Mouse (Mus musculus): ENCODE measurements at regions not wholly inside any gene's neighbourhood (a gene's known extent, or its start where the extent isn't known, plus 50 kb on each side); places are given as distances from the start of the nearest gene placed in this dataset.

- H3K27ac ChIP-seq (ENCODE audit: insufficient read depth, low read depth, low read length): no peak overlapping the region
- TF ChIP-seq POLR2A (IDR thresholded peaks at IDR 0.05; ENCODE audit: borderline replicate concordance, low read depth, low read length) (no peak), CTCF (IDR thresholded peaks at IDR 0.05; ENCODE audit: low read depth, low read length) (no peak)
- no peak overlapping the region for H3K4me3 ChIP-seq (ENCODE audit: insufficient read depth, low read length)
- H3K4me1 ChIP-seq (ENCODE audit: control insufficient read depth, insufficient read depth, low read length): no peaks in the 10 kb centered on the region
Measured at GRCm38 (mm10) chr11:31745866-31746248, 74.2 kb upstream of the Bod1 start.

- H3K27ac ChIP-seq (ENCODE audit: insufficient read depth, low read depth, low read length): no peak overlapping the region
- no peak for TF ChIP-seq POLR2A (IDR thresholded peaks at IDR 0.05; ENCODE audit: borderline replicate concordance, low read depth, low read length)
- no peak for TF ChIP-seq CTCF (IDR thresholded peaks at IDR 0.05; ENCODE audit: low read depth, low read length)
- H3K4me3 ChIP-seq (ENCODE audit: insufficient read depth, low read length): no peak overlapping the region
- no peaks in the 10 kb centered on the region for H3K4me1 ChIP-seq (ENCODE audit: control insufficient read depth, insufficient read depth, low read length)
Measured at GRCm38 (mm10) chr11:31746488-31746887, 74.8 kb upstream of the Bod1 start.

GRCm38 (mm10) chr11:31746939-31747338 is 75.3 kb upstream of the Bod1 start:
- Histone ChIP-seq H3K27ac (ENCODE audit: insufficient read depth, low read depth, low read length) (no peak overlapping the region), H3K4me3 (ENCODE audit: insufficient read depth, low read length) (no peak overlapping the region), H3K4me1 (ENCODE audit: control insufficient read depth, insufficient read depth, low read length) (no peaks in the 10 kb centered on the region)
- TF ChIP-seq CTCF (IDR thresholded peaks at IDR 0.05; ENCODE audit: low read depth, low read length) (no peak), POLR2A (IDR thresholded peaks at IDR 0.05; ENCODE audit: borderline replicate concordance, low read depth, low read length) (no peak)

- Histone ChIP-seq H3K4me1 (ENCODE audit: control insufficient read depth, insufficient read depth, low read length) (no peaks in the 10 kb centered on the region), H3K4me3 (ENCODE audit: insufficient read depth, low read length) (no peak overlapping the region), H3K27ac (ENCODE audit: insufficient read depth, low read depth, low read length) (no peak overlapping the region)
- TF ChIP-seq CTCF (IDR thresholded peaks at IDR 0.05; ENCODE audit: low read depth, low read length): no peak
- TF ChIP-seq POLR2A (IDR thresholded peaks at IDR 0.05; ENCODE audit: borderline replicate concordance, low read depth, low read length): no peak
Measured at GRCm38 (mm10) chr11:31748275-31748815, 76.7 kb upstream of the Bod1 start.

GRCm38 (mm10) chr11:31751274-31751673 is 79.6 kb upstream of the Bod1 start:
- Histone ChIP-seq H3K4me1 (ENCODE audit: control insufficient read depth, insufficient read depth, low read length) (peaks cover 7% of the 10 kb centered on the region; the same call in 1 of the 2 replicates), H3K27ac (ENCODE audit: insufficient read depth, low read depth, low read length) (no peak overlapping the region), H3K4me3 (ENCODE audit: insufficient read depth, low read length) (no peak overlapping the region)
- TF ChIP-seq CTCF (IDR thresholded peaks at IDR 0.05; ENCODE audit: low read depth, low read length) (no peak), POLR2A (IDR thresholded peaks at IDR 0.05; ENCODE audit: borderline replicate concordance, low read depth, low read length) (no peak)

GRCm38 (mm10) chr11:31753211-31753610 is 81.5 kb upstream of the Bod1 start:
- no peak for TF ChIP-seq CTCF (IDR thresholded peaks at IDR 0.05; ENCODE audit: low read depth, low read length)
- no peak for TF ChIP-seq POLR2A (IDR thresholded peaks at IDR 0.05; ENCODE audit: borderline replicate concordance, low read depth, low read length)
- Histone ChIP-seq H3K4me3 (ENCODE audit: insufficient read depth, low read length) (no peak overlapping the region), H3K27ac (ENCODE audit: insufficient read depth, low read depth, low read length) (no peak overlapping the region), H3K4me1 (ENCODE audit: control insufficient read depth, insufficient read depth, low read length) (peaks cover 7% of the 10 kb centered on the region; the same call in 1 of the 2 replicates)

- H3K4me1 ChIP-seq (ENCODE audit: control insufficient read depth, insufficient read depth, low read length): peaks cover 7% of the 10 kb centered on the region; the same call in 1 of the 2 replicates
- no peak overlapping the region for H3K27ac ChIP-seq (ENCODE audit: insufficient read depth, low read depth, low read length)
- H3K4me3 ChIP-seq (ENCODE audit: insufficient read depth, low read length): no peak overlapping the region
- no peak for TF ChIP-seq CTCF (IDR thresholded peaks at IDR 0.05; ENCODE audit: low read depth, low read length)
- no peak for TF ChIP-seq POLR2A (IDR thresholded peaks at IDR 0.05; ENCODE audit: borderline replicate concordance, low read depth, low read length)
Measured at GRCm38 (mm10) chr11:31753711-31754161, 82.1 kb upstream of the Bod1 start.

GRCm38 (mm10) chr11:31754416-31754815 is 82.7 kb upstream of the Bod1 start:
- Histone ChIP-seq H3K4me3 (ENCODE audit: insufficient read depth, low read length) (no peak overlapping the region), H3K4me1 (ENCODE audit: control insufficient read depth, insufficient read depth, low read length) (peaks cover 13% of the 10 kb centered on the region), H3K27ac (ENCODE audit: insufficient read depth, low read depth, low read length) (no peak overlapping the region)
- TF ChIP-seq POLR2A (IDR thresholded peaks at IDR 0.05; ENCODE audit: borderline replicate concordance, low read depth, low read length): no peak
- no peak for TF ChIP-seq CTCF (IDR thresholded peaks at IDR 0.05; ENCODE audit: low read depth, low read length)

GRCm38 (mm10) chr11:31755858-31756257 is 84.2 kb upstream of the Bod1 start:
- H3K4me1 ChIP-seq (ENCODE audit: control insufficient read depth, insufficient read depth, low read length): peaks cover 27% of the 10 kb centered on the region
- H3K4me3 ChIP-seq (ENCODE audit: insufficient read depth, low read length): no peak overlapping the region
- H3K27ac ChIP-seq (ENCODE audit: insufficient read depth, low read depth, low read length): no peak overlapping the region
- no peak for TF ChIP-seq POLR2A (IDR thresholded peaks at IDR 0.05; ENCODE audit: borderline replicate concordance, low read depth, low read length)
- no peak for TF ChIP-seq CTCF (IDR thresholded peaks at IDR 0.05; ENCODE audit: low read depth, low read length)

GRCm38 (mm10) chr11:31756355-31757145 is 84.9 kb upstream of the Bod1 start:
- Histone ChIP-seq H3K4me1 (ENCODE audit: control insufficient read depth, insufficient read depth, low read length) (peaks cover 27% of the 10 kb centered on the region), H3K4me3 (ENCODE audit: insufficient read depth, low read length) (no peak overlapping the region), H3K27ac (ENCODE audit: insufficient read depth, low read depth, low read length) (no peak overlapping the region)
- TF ChIP-seq POLR2A (IDR thresholded peaks at IDR 0.05; ENCODE audit: borderline replicate concordance, low read depth, low read length) (no peak), CTCF (IDR thresholded peaks at IDR 0.05; ENCODE audit: low read depth, low read length) (no peak)
